Mouse (Mus musculus) midbrain, embryonic 13.5 days (tissue): ENCODE results near the gene Kit. TPM values are rescaled to one million over a fixed set of nuclear protein-coding genes. Genes with fewer than 3 reads are reported as not detected.

Experiments used
- ATAC-seq: fragments of 200-750 bp; cut with Nextera tagmentation; 2 replicates; pipeline ENCODE4 v1.8.0; 2017; ENCODE audit warnings: mild to moderate bottlenecking, moderate TSS enrichment, moderate library complexity
- H3K27ac ChIP-seq: fragments of 300-500 bp; sonication (generic); 2 replicates; pipeline ENCODE4 v1.5.1; 2015; ENCODE audit warnings: inconsistent platforms, mild to moderate bottlenecking, moderate library complexity
- H3K27me3 ChIP-seq: fragments of 300-500 bp; sonication (generic); 2 replicates; pipeline ENCODE4 v1.6.1; 2015; ENCODE audit warnings: mild to moderate bottlenecking, inconsistent platforms
- H3K36me3 ChIP-seq: fragments of 300-500 bp; sonication (generic); 2 replicates; pipeline ENCODE4 v1.6.1; 2015; ENCODE audit warnings: mild to moderate bottlenecking, inconsistent platforms
- H3K4me1 ChIP-seq: fragments of 300-500 bp; sonication (generic); replicated peaks from 2 replicates; pipeline ENCODE4 v1.6.1; 2015; ENCODE audit warnings: inconsistent platforms
- H3K4me2 ChIP-seq: fragments of 300-500 bp; sonication (generic); replicated peaks from 2 replicates; pipeline ENCODE4 v1.6.1; 2015; ENCODE audit warnings: moderate library complexity, mild to moderate bottlenecking, inconsistent platforms
- H3K4me3 ChIP-seq: fragments of 300-500 bp; sonication (generic); replicated peaks from 2 replicates; pipeline ENCODE4 v1.5.1; 2015; ENCODE audit warnings: mild to moderate bottlenecking, inconsistent platforms
- H3K9ac ChIP-seq: fragments of 300-500 bp; sonication (generic); replicated peaks from 2 replicates; pipeline ENCODE4 v1.6.1; 2015; ENCODE audit warnings: mild to moderate bottlenecking, inconsistent platforms
- H3K9me3 ChIP-seq: fragments of 300-500 bp; sonication (generic); 2 replicates; pipeline ENCODE4 v1.6.1; 2016; ENCODE audit warnings: mild to moderate bottlenecking, inconsistent platforms
- WGBS: fragments of 180-500 bp; shearing (Covaris S2); methylation state at CpG from one replicate; pipeline ENCODE4 v1.1.7; 2015; 5-methylcytosine and 5-hydroxymethylcytosine counted together
- polyA plus RNA-seq: library from polyadenylated mRNA; unstranded; fragments of >200 nt; fragmentation: Nextera tagmentation; extraction: Ambion mirVana; gene quantifications from 2 replicates; pipeline ENCODE4 v1.2.1, GENCODE M21; 2015

Kit gene
- polyA plus RNA-seq, 1 experiment from 2014 or later, result 30.7 TPM

GRCm38 (mm10) chr5:75622401-75622800 is 47.7 kb downstream of the Kit start:
- Histone ChIP-seq H3K36me3 (peaks cover 23% of the 10 kb centered on the region), H3K4me2 (no peak overlapping the region), H3K9ac (no peak overlapping the region), H3K4me1 (peaks cover 15% of the 10 kb centered on the region), H3K4me3 (no peak overlapping the region), H3K9me3 (no peaks in the 10 kb centered on the region), H3K27ac (no peak overlapping the region), H3K27me3 (no peaks in the 10 kb centered on the region)
- no peak for ATAC-seq
- 95% methylated on average over 4 of the region's 4 CpGs for WGBS

GRCm38 (mm10) chr5:75623007-75623406 is 48.3 kb downstream of the Kit start:
- ATAC-seq, result no peak
- no peaks in the 10 kb centered on the region for H3K27me3 ChIP-seq
- 81% methylated on average over 11 of the region's 11 CpGs for whole genome bisulfite sequencing
- H3K36me3 ChIP-seq, result peaks cover 23% of the 10 kb centered on the region
- no peak overlapping the region for H3K9ac ChIP-seq
- H3K27ac ChIP-seq, result no peak overlapping the region
- H3K4me1 ChIP-seq, result peaks cover 15% of the 10 kb centered on the region
- no peaks in the 10 kb centered on the region for H3K9me3 ChIP-seq
- no peak overlapping the region for H3K4me3 ChIP-seq
- no peak overlapping the region for H3K4me2 ChIP-seq

GRCm38 (mm10) chr5:75623520-75623919 is 48.8 kb downstream of the Kit start:
- no peaks in the 10 kb centered on the region for H3K9me3 ChIP-seq
- no peak for ATAC-seq
- 82% methylated on average over 1 of the region's 1 CpGs for WGBS
- H3K4me3 ChIP-seq, result no peak overlapping the region
- peaks cover 15% of the 10 kb centered on the region for H3K4me1 ChIP-seq
- peaks cover 23% of the 10 kb centered on the region for H3K36me3 ChIP-seq
- no peak overlapping the region for H3K9ac ChIP-seq
- H3K4me2 ChIP-seq, result no peak overlapping the region
- H3K27me3 ChIP-seq, result no peaks in the 10 kb centered on the region
- no peak overlapping the region for H3K27ac ChIP-seq

GRCm38 (mm10) chr5:75623993-75624706 is 49.4 kb downstream of the Kit start:
- Histone ChIP-seq H3K36me3 (peaks cover 23% of the 10 kb centered on the region), H3K27ac (no peak overlapping the region), H3K4me1 (peaks cover 15% of the 10 kb centered on the region), H3K9ac (no peak overlapping the region), H3K9me3 (no peaks in the 10 kb centered on the region), H3K27me3 (no peaks in the 10 kb centered on the region), H3K4me3 (no peak overlapping the region), H3K4me2 (no peak overlapping the region)
- no peak for ATAC-seq
- 95% methylated on average over 20 of the region's 20 CpGs for WGBS

- no peak for ATAC-seq
- H3K4me2 ChIP-seq, result no peak overlapping the region
- H3K9ac ChIP-seq, result no peak overlapping the region
- H3K36me3 ChIP-seq, result peaks cover 23% of the 10 kb centered on the region
- no peak overlapping the region for H3K27ac ChIP-seq
- H3K4me3 ChIP-seq, result no peak overlapping the region
- no peaks in the 10 kb centered on the region for H3K27me3 ChIP-seq
- peaks cover 15% of the 10 kb centered on the region for H3K4me1 ChIP-seq
- H3K9me3 ChIP-seq, result no peaks in the 10 kb centered on the region
Measured at GRCm38 (mm10) chr5:75625059-75625458, 50.3 kb downstream of the Kit start.

GRCm38 (mm10) chr5:75626284-75626683 is 51.6 kb downstream of the Kit start:
- Histone ChIP-seq H3K9me3 (no peaks in the 10 kb centered on the region), H3K4me3 (no peak overlapping the region), H3K27me3 (no peaks in the 10 kb centered on the region), H3K4me1 (peaks cover 15% of the 10 kb centered on the region), H3K4me2 (no peak overlapping the region), H3K36me3 (peaks cover 15% of the 10 kb centered on the region; the same call in 1 of the 2 replicates), H3K9ac (no peak overlapping the region), H3K27ac (no peak overlapping the region; the same call in 1 of the 2 replicates)
- ATAC-seq, result peak; percentile 44; the same call in 1 of the 2 replicates
- WGBS, result 43% methylated on average over 8 of the region's 8 CpGs

- Histone ChIP-seq H3K27ac (no peak overlapping the region; the same call in 1 of the 2 replicates), H3K9me3 (no peaks in the 10 kb centered on the region), H3K36me3 (peaks cover 11% of the 10 kb centered on the region; the same call in 1 of the 2 replicates), H3K4me3 (no peak overlapping the region), H3K4me1 (peaks cover 15% of the 10 kb centered on the region), H3K9ac (no peak overlapping the region), H3K27me3 (no peaks in the 10 kb centered on the region), H3K4me2 (no peak overlapping the region)
- WGBS, result 36% methylated on average over 6 of the region's 6 CpGs
- peak; percentile 59; the same call in 1 of the 2 replicates for ATAC-seq
Measured at GRCm38 (mm10) chr5:75626703-75627102, 52.0 kb downstream of the Kit start.

- Histone ChIP-seq H3K4me1 (peaks cover 6% of the 10 kb centered on the region), H3K4me3 (no peak overlapping the region), H3K36me3 (no peaks in the 10 kb centered on the region), H3K4me2 (no peak overlapping the region), H3K9ac (no peak overlapping the region), H3K9me3 (no peaks in the 10 kb centered on the region), H3K27me3 (no peaks in the 10 kb centered on the region), H3K27ac (no peak overlapping the region)
- no peak for ATAC-seq
- WGBS, result 93% methylated on average over 5 of the region's 5 CpGs
Measured at GRCm38 (mm10) chr5:75632257-75632656, 57.5 kb downstream of the Kit start.

GRCm38 (mm10) chr5:75632846-75633640 is 58.3 kb downstream of the Kit start:
- Histone ChIP-seq H3K4me3 (no peak overlapping the region), H3K36me3 (0 out of 2 replicates have a peak, but pooled peaks cover under 1% of the 10 kb centered on the region), H3K27me3 (no peaks in the 10 kb centered on the region), H3K4me2 (no peak overlapping the region), H3K27ac (no peak overlapping the region), H3K9me3 (no peaks in the 10 kb centered on the region), H3K9ac (no peak overlapping the region), H3K4me1 (peaks cover 6% of the 10 kb centered on the region)
- 91% methylated on average over 18 of the region's 18 CpGs for WGBS
- ATAC-seq, result no peak

GRCm38 (mm10) chr5:75635385-75635784 is 60.7 kb downstream of the Kit start:
- Histone ChIP-seq H3K9ac (no peak overlapping the region), H3K9me3 (no peaks in the 10 kb centered on the region), H3K27me3 (no peaks in the 10 kb centered on the region), H3K4me1 (peaks cover 6% of the 10 kb centered on the region), H3K27ac (no peak overlapping the region; the same call in 1 of the 2 replicates), H3K4me3 (no peak overlapping the region), H3K4me2 (no peak overlapping the region), H3K36me3 (peaks cover 9% of the 10 kb centered on the region; the same call in 1 of the 2 replicates)
- peak; percentile 67; the same call in 1 of the 2 replicates for ATAC-seq
- 62% methylated on average over 12 of the region's 12 CpGs for WGBS

- Histone ChIP-seq H3K9ac (no peak overlapping the region), H3K27ac (no peak overlapping the region), H3K4me1 (no peaks in the 10 kb centered on the region), H3K27me3 (no peaks in the 10 kb centered on the region), H3K4me3 (no peak overlapping the region), H3K9me3 (no peaks in the 10 kb centered on the region), H3K36me3 (peaks cover 19% of the 10 kb centered on the region), H3K4me2 (no peak overlapping the region)
- no peak for ATAC-seq
- WGBS, result 83% methylated on average over 11 of the region's 11 CpGs
Measured at GRCm38 (mm10) chr5:75640637-75641036, 65.9 kb downstream of the Kit start.

GRCm38 (mm10) chr5:75647046-75647445 is 72.3 kb downstream of the Kit start:
- Histone ChIP-seq H3K27ac (no peak overlapping the region), H3K27me3 (no peaks in the 10 kb centered on the region), H3K36me3 (peaks cover 9% of the 10 kb centered on the region; the same call in 1 of the 2 replicates), H3K4me3 (no peak overlapping the region), H3K9me3 (no peaks in the 10 kb centered on the region), H3K4me1 (peaks cover 10% of the 10 kb centered on the region), H3K4me2 (no peak overlapping the region), H3K9ac (no peak overlapping the region)
- 94% methylated on average over 5 of the region's 5 CpGs for WGBS
- no peak for ATAC-seq
